Mouse (Mus musculus) liver, embryonic 15.5 days (tissue): ENCODE data around the gene Cldn4. TPM values are rescaled to one million over a fixed set of nuclear protein-coding genes. Genes with fewer than 3 reads are reported as not detected.

ENCODE experiments used
- ATAC-seq: fragments of 200-750 bp; cut with Nextera tagmentation; 2 replicates; pipeline ENCODE4 v1.8.0; 2017; ENCODE audit warnings: moderate number of reproducible peaks, mild to moderate bottlenecking, moderate library complexity; ENCODE audit not compliant: insufficient read depth
- H3K27ac ChIP-seq: fragments of 300-500 bp; sonication (generic); replicated peaks from 2 replicates; pipeline ENCODE4 v1.5.1; 2015; ENCODE audit warnings: mild to moderate bottlenecking, inconsistent platforms
- H3K27me3 ChIP-seq: fragments of 300-500 bp; sonication (generic); 2 replicates; pipeline ENCODE4 v1.6.1; 2015; ENCODE audit warnings: mild to moderate bottlenecking, inconsistent platforms
- H3K36me3 ChIP-seq: fragments of 300-500 bp; sonication (generic); replicated peaks from 2 replicates; pipeline ENCODE4 v1.6.1; 2015; ENCODE audit warnings: moderate library complexity, mild to moderate bottlenecking, inconsistent platforms
- H3K4me1 ChIP-seq: fragments of 300-500 bp; sonication (generic); replicated peaks from 2 replicates; pipeline ENCODE4 v1.6.1; 2015; ENCODE audit warnings: inconsistent platforms
- H3K4me2 ChIP-seq: fragments of 300-500 bp; sonication (generic); 2 replicates; pipeline ENCODE4 v1.6.1; 2015; ENCODE audit warnings: moderate library complexity, mild to moderate bottlenecking, inconsistent platforms
- H3K4me3 ChIP-seq: fragments of 300-500 bp; sonication (generic); replicated peaks from 2 replicates; pipeline ENCODE4 v1.5.1; 2015; ENCODE audit warnings: mild to moderate bottlenecking, inconsistent platforms
- H3K9ac ChIP-seq: fragments of 300-500 bp; sonication (generic); 2 replicates; pipeline ENCODE4 v1.6.1; 2015; ENCODE audit warnings: moderate library complexity, mild to moderate bottlenecking, inconsistent platforms
- H3K9me3 ChIP-seq: fragments of 300-500 bp; sonication (generic); replicated peaks from 2 replicates; pipeline ENCODE4 v1.6.1; 2016; ENCODE audit warnings: inconsistent platforms
- WGBS: fragments of 180-500 bp; shearing (Covaris S2); methylation state at CpG from one replicate; pipeline ENCODE4 v1.1.7; 2015; ENCODE audit warnings: mixed read lengths; ENCODE audit not compliant: insufficient replicate concordance; 5-methylcytosine and 5-hydroxymethylcytosine counted together
- polyA plus RNA-seq: library from polyadenylated mRNA; unstranded; fragments of >200 nt; fragmentation: Nextera tagmentation; extraction: Ambion mirVana; gene quantifications from 2 replicates; pipeline ENCODE4 v1.2.1, GENCODE M21; 2015

Gene Cldn4
- polyA plus RNA-seq = 0.18 and 0.38 TPM in 2 replicates

DNA sequence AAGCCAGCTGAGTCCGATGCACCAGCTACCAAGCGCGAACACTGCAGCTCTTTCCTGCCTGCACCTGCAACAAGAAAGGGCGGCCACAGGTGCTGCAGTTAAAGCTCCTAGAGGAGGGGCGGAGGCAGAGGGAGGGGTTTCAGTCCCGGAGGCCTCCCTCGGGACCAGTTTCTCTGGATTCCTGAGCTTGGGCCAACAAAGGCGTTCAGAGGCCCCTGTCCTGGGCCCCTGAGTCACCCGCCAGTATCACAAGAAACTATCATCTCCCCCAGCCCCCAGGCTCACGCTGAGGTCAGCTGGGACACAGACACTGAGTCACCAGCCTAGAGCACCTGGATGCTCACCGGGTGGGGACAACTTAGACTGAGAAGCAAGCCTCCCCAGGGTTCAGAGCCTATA, at the start of gene Cldn4:
Cldn4 (minus strand) TSS at position 78 of the 399 bp plus-strand sequence.
- H3K27me3 ChIP-seq = peaks cover 30% of the 10 kb centered on the region
- H3K4me3 ChIP-seq = no peak within 1 kb of the TSS
- no peak for ATAC-seq
- H3K36me3 ChIP-seq = no peaks in the 10 kb centered on the region
- no peaks in the 10 kb centered on the region for H3K9me3 ChIP-seq
- WGBS = 53% methylated on average over 11 of the region's 11 CpGs
- H3K4me2 ChIP-seq = no peak within 1 kb of the TSS
- H3K9ac ChIP-seq = no peak within 1 kb of the TSS
- H3K27ac ChIP-seq = no peak within 1 kb of the TSS
- H3K4me1 ChIP-seq = peaks cover 40% of the 10 kb centered on the region

GRCm38 (mm10) chr5:134992566-134992965, 45.8 kb upstream of the Cldn4 start:
- H3K27me3 ChIP-seq = peaks cover 35% of the 10 kb centered on the region
- ATAC-seq = no peak
- H3K27ac ChIP-seq = no peak overlapping the region
- H3K4me3 ChIP-seq = no peak overlapping the region
- H3K36me3 ChIP-seq = no peaks in the 10 kb centered on the region
- no peaks in the 10 kb centered on the region for H3K4me1 ChIP-seq
- WGBS = 77% methylated on average over 5 of the region's 5 CpGs
- H3K9ac ChIP-seq = no peak overlapping the region
- H3K4me2 ChIP-seq = no peak overlapping the region
- no peaks in the 10 kb centered on the region for H3K9me3 ChIP-seq

DNA sequence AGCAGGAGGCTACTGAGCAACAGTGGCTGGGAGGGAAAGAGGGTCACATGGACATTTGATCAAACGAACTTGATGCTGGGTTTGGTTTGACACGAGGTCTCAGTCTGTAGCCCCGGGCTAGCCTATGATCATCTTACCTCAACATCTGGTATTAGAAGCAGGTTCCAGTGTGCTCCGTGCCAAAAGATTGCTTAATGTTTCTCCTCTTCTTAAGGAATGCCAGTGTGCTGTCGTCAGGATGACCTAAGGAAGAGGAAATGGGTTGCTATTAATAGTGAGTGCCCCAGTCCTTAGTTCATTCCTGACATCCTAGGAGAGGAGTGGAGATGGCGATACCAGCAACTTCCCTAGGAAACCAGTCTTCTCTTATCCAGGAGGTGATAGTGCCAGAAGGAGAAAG, 43.0 kb upstream of the Cldn4 start:
- Histone ChIP-seq H3K9ac (no peak overlapping the region), H3K9me3 (no peaks in the 10 kb centered on the region), H3K4me1 (peaks cover 23% of the 10 kb centered on the region), H3K4me3 (no peak overlapping the region), H3K27ac (no peak overlapping the region), H3K36me3 (no peaks in the 10 kb centered on the region), H3K27me3 (peaks cover 63% of the 10 kb centered on the region), H3K4me2 (no peak overlapping the region)
- WGBS = 29% methylated on average over 6 of the region's 6 CpGs
- no peak for ATAC-seq

GRCm38 (mm10) chr5:134989166-134989565, 42.4 kb upstream of the Cldn4 start:
- H3K9me3 ChIP-seq = no peaks in the 10 kb centered on the region
- H3K4me3 ChIP-seq = no peak overlapping the region
- H3K27ac ChIP-seq = no peak overlapping the region
- H3K4me1 ChIP-seq = peaks cover 23% of the 10 kb centered on the region
- no peak for ATAC-seq
- H3K27me3 ChIP-seq = peaks cover 69% of the 10 kb centered on the region
- 40% methylated on average over 11 of the region's 11 CpGs for WGBS
- no peak overlapping the region for H3K4me2 ChIP-seq
- H3K9ac ChIP-seq = no peak overlapping the region
- H3K36me3 ChIP-seq = no peaks in the 10 kb centered on the region

GRCm38 (mm10) chr5:134986298-134987268, 39.8 kb upstream of the Cldn4 start:
- Histone ChIP-seq H3K27me3 (peaks cover 76% of the 10 kb centered on the region), H3K4me2 (peak overlapping the region; percentile 47), H3K27ac (no peak overlapping the region), H3K4me1 (peaks cover 23% of the 10 kb centered on the region), H3K9ac (no peak overlapping the region), H3K4me3 (peak overlapping the region; percentile 33), H3K9me3 (no peaks in the 10 kb centered on the region), H3K36me3 (no peaks in the 10 kb centered on the region)
- WGBS = 5% methylated on average over 79 of the region's 79 CpGs
- peak; percentile 29 for ATAC-seq

GRCm38 (mm10) chr5:134985633-134986297, 39.0 kb upstream of the Cldn4 start, which contains the start of gene Cldn3:
TSS of gene Cldn3 (plus strand) at chr5:134986214.
- ATAC-seq = peak; percentile 55

GRCm38 (mm10) chr5:134983771-134984170, 37.0 kb upstream of the Cldn4 start:
- 37% methylated on average over 3 of the region's 3 CpGs for WGBS
- peaks cover 36% of the 10 kb centered on the region for H3K4me1 ChIP-seq
- ATAC-seq = no peak
- H3K4me2 ChIP-seq = no peak overlapping the region
- H3K4me3 ChIP-seq = no peak overlapping the region
- H3K9me3 ChIP-seq = no peaks in the 10 kb centered on the region
- H3K9ac ChIP-seq = no peak overlapping the region
- H3K27me3 ChIP-seq = peaks cover 52% of the 10 kb centered on the region
- H3K27ac ChIP-seq = no peak overlapping the region
- H3K36me3 ChIP-seq = no peaks in the 10 kb centered on the region

More at GRCm38 (mm10) chr5:134985633-134986297, 39.0 kb upstream of the Cldn4 start, which contains the start of gene Cldn3:
- peak within 1 kb of the TSS; percentile 47 for H3K4me2 ChIP-seq
- no peak within 1 kb of the TSS for H3K27ac ChIP-seq
- H3K9ac ChIP-seq = no peak within 1 kb of the TSS
- H3K9me3 ChIP-seq = no peaks in the 10 kb centered on the region
- WGBS = 2% methylated on average over 25 of the region's 25 CpGs
- H3K27me3 ChIP-seq = peaks cover 72% of the 10 kb centered on the region
- H3K4me1 ChIP-seq = peaks cover 29% of the 10 kb centered on the region
- peak within 1 kb of the TSS; percentile 33 for H3K4me3 ChIP-seq
- no peaks in the 10 kb centered on the region for H3K36me3 ChIP-seq

- Histone ChIP-seq H3K27ac (no peak overlapping the region), H3K4me3 (no peak overlapping the region), H3K4me2 (no peak overlapping the region), H3K9me3 (no peaks in the 10 kb centered on the region), H3K36me3 (no peaks in the 10 kb centered on the region), H3K9ac (no peak overlapping the region), H3K27me3 (peaks cover 47% of the 10 kb centered on the region), H3K4me1 (peaks cover 38% of the 10 kb centered on the region)
- no peak for ATAC-seq
- WGBS = 65% methylated on average over 1 of the region's 1 CpGs
Observed at GRCm38 (mm10) chr5:134983111-134983510, 36.4 kb upstream of the Cldn4 start.

DNA sequence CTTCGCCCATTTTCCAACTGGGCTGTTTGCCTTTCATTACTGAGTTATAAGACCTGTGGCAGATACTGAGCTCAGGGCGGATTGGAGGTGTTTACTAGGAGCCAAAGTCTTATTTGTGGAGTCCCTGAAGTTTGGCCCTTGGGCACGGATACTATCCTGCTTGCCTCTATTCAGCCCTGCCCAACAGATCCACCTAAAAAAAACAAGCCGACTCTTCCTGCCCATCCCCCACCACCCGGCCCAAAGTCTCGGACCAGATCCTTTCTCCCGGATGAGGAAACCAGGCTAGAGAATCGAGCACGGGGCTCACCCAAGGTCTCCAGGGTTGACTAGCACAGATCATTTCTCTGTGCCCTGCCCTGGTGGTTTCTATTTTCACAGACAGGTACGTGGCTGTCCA, 34.4 kb upstream of the Cldn4 start:
- H3K9me3 ChIP-seq = no peaks in the 10 kb centered on the region
- WGBS = 39% methylated on average over 10 of the region's 10 CpGs
- H3K4me3 ChIP-seq = no peak overlapping the region
- ATAC-seq = 0 out of 2 replicates have a peak, but pooled peaks have one; percentile 19
- H3K4me1 ChIP-seq = peaks cover 43% of the 10 kb centered on the region
- peaks cover 27% of the 10 kb centered on the region for H3K27me3 ChIP-seq
- H3K36me3 ChIP-seq = no peaks in the 10 kb centered on the region
- no peak overlapping the region for H3K27ac ChIP-seq
- H3K4me2 ChIP-seq = peak overlapping the region; percentile 24; the same call in 1 of the 2 replicates
- no peak overlapping the region for H3K9ac ChIP-seq

DNA sequence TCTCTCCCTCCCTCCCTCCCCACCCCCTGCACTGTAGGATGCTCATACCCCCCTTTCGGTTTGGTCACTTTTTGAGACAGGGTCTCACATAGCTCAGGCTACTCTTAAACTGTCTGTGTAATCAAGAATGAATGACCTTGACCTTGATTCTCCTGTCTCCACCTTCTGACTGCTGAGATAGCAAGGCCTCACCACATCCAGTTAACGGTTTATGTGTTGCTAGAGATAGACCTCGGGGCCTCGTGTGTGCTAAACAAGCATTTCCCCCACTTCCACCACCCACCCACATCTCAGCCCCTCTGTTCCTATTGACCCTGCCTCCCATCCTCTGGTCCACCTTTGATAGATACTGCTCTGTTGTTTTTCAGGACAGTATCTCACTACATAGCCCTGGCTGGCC, 31.1 kb upstream of the Cldn4 start:
- ATAC-seq = no peak
- H3K9ac ChIP-seq = no peak overlapping the region
- no peak overlapping the region for H3K27ac ChIP-seq
- WGBS = 31% methylated on average over 4 of the region's 4 CpGs
- no peak overlapping the region for H3K4me3 ChIP-seq
- H3K27me3 ChIP-seq = no peaks in the 10 kb centered on the region
- H3K4me2 ChIP-seq = no peak overlapping the region
- no peaks in the 10 kb centered on the region for H3K36me3 ChIP-seq
- no peaks in the 10 kb centered on the region for H3K9me3 ChIP-seq
- peaks cover 61% of the 10 kb centered on the region for H3K4me1 ChIP-seq
